Mouse (Mus musculus) gastrocnemius, postnatal 25 days (tissue): Measurements from ENCODE around the gene Tcp11l1. TPM values are rescaled to one million over a fixed set of nuclear protein-coding genes. Genes with fewer than 3 reads are reported as not detected.

Source experiments
- DNase-seq: peaks from one replicate; pipeline ENCODE4 v3.0.0; 2022
- long read RNA-seq, 2 experiments: library from polyadenylated mRNA; stranded (forward); transcript quantifications; one replicate each; pipeline ENCODE4 v2.0.0; 2021
- total RNA-seq, 2 experiments: library from RNA; stranded (reverse); gene quantifications; 1 replicate in 1 of 2; 2 replicates in 1 of 2; pipeline ENCODE4 v1.2.3; 2021

Gene Tcp11l1
- 1 to 10 TPM; 4.4 to 7.1 TPM for total RNA-seq
- long read RNA-seq, experiment 1, transcript Tcp11l1-206 (3 exons, 630 nt), result major isoform, 10 of 11 reads
- long read RNA-seq, experiment 1, partial matches to known transcripts, result 0 of 11 reads
- long read RNA-seq, experiment 1, other reads (novel, unspliced or antisense), result 1 of 11 reads
- long read RNA-seq, experiment 2, partial matches to known transcripts, result 3 of 9 reads
- long read RNA-seq, experiment 2, other reads (novel, unspliced or antisense), result 3 of 9 reads

GRCm38 (mm10) chr2:104711585-104712485 is at the start of gene Tcp11l1:
TSS of gene Tcp11l1 (minus strand) at chr2:104712169.
- peak; percentile 61 for DNase-seq

GRCm38 (mm10) chr2:104750611-104751010 is 38.6 kb upstream of the Tcp11l1 start:
- no peak for DNase-seq

GRCm38 (mm10) chr2:104748652-104749183 is 36.7 kb upstream of the Tcp11l1 start:
- no peak for DNase-seq

- DNase-seq, result no peak
Measured at GRCm38 (mm10) chr2:104746251-104746650, 34.3 kb upstream of the Tcp11l1 start.

- DNase-seq, result no peak
Measured at GRCm38 (mm10) chr2:104743971-104744370, 32.0 kb upstream of the Tcp11l1 start.

- no peak for DNase-seq
Measured at GRCm38 (mm10) chr2:104743160-104743559, 31.2 kb upstream of the Tcp11l1 start.

GRCm38 (mm10) chr2:104742741-104743064 is 30.7 kb upstream of the Tcp11l1 start, which contains the start of gene Depdc7:
TSS of gene Depdc7 (minus strand) at chr2:104742878.
- DNase-seq, result peak; percentile 83

GRCm38 (mm10) chr2:104741896-104742740 is 30.1 kb upstream of the Tcp11l1 start:
- no peak for DNase-seq

GRCm38 (mm10) chr2:104741015-104741758 is 29.2 kb upstream of the Tcp11l1 start:
- DNase-seq, result no peak

- DNase-seq, result no peak
Measured at GRCm38 (mm10) chr2:104740248-104740949, 28.4 kb upstream of the Tcp11l1 start.

- DNase-seq, result no peak
Measured at GRCm38 (mm10) chr2:104739691-104740090, 27.7 kb upstream of the Tcp11l1 start.

- DNase-seq, result no peak
Measured at GRCm38 (mm10) chr2:104736241-104736640, 24.3 kb upstream of the Tcp11l1 start.

- no peak for DNase-seq
Measured at GRCm38 (mm10) chr2:104732562-104733256, 20.7 kb upstream of the Tcp11l1 start.

- DNase-seq, result peak; percentile 14
Measured at GRCm38 (mm10) chr2:104732033-104732444, 20.1 kb upstream of the Tcp11l1 start.

- no peak for DNase-seq
Measured at GRCm38 (mm10) chr2:104727369-104727768, 15.4 kb upstream of the Tcp11l1 start.

- no peak for DNase-seq
Measured at GRCm38 (mm10) chr2:104722021-104722420, 10.1 kb upstream of the Tcp11l1 start.

GRCm38 (mm10) chr2:104717827-104718226 is 5.9 kb upstream of the Tcp11l1 start:
- no peak for DNase-seq

GRCm38 (mm10) chr2:104717231-104717735 is 5.3 kb upstream of the Tcp11l1 start:
- DNase-seq, result peak; percentile 14

- no peak for DNase-seq
Measured at GRCm38 (mm10) chr2:104716279-104716678, 4.3 kb upstream of the Tcp11l1 start, which contains the start of gene Pin1rt1. TSS of gene Pin1rt1 (minus strand) at chr2:104716379.

GRCm38 (mm10) chr2:104714254-104714691 is 2.3 kb upstream of the Tcp11l1 start:
- DNase-seq, result peak; percentile 27
